Mouse (Mus musculus): ENCODE data around the gene Boc. TPM values are rescaled to one million over a fixed set of nuclear protein-coding genes. Genes with fewer than 3 reads are reported as not detected.

Gene Boc
- not detected in 2 replicates for polyA plus RNA-seq (2012; ENCODE audit: insufficient read depth, insufficient read length, missing spikeins)

- H3K4me1 ChIP-seq (ENCODE audit: control insufficient read depth, insufficient read depth, low read length): no peaks in the 10 kb centered on the region
- H3K27ac ChIP-seq (ENCODE audit: insufficient read depth, low read depth, low read length): no peak within 1 kb of the TSS
- TF ChIP-seq CTCF (IDR thresholded peaks at IDR 0.05; ENCODE audit: low read depth, low read length) (no peak), POLR2A (IDR thresholded peaks at IDR 0.05; ENCODE audit: borderline replicate concordance, low read depth, low read length) (no peak)
- H3K4me3 ChIP-seq (ENCODE audit: insufficient read depth, low read length): peak within 1 kb of the TSS; percentile 53
These were observed at the start of gene Boc for GRCm38 (mm10) chr16:44558471-44559329. Boc (minus strand) TSS chr16:44558897.

- TF ChIP-seq CTCF (IDR thresholded peaks at IDR 0.05; ENCODE audit: low read depth, low read length): no peak
- no peak for TF ChIP-seq POLR2A (IDR thresholded peaks at IDR 0.05; ENCODE audit: borderline replicate concordance, low read depth, low read length)
- Histone ChIP-seq H3K4me3 (ENCODE audit: insufficient read depth, low read length) (no peak overlapping the region), H3K27ac (ENCODE audit: insufficient read depth, low read depth, low read length) (no peak overlapping the region), H3K4me1 (ENCODE audit: control insufficient read depth, insufficient read depth, low read length) (no peaks in the 10 kb centered on the region)
These were observed 47.9 kb upstream of the Boc start for GRCm38 (mm10) chr16:44606643-44607042.

DNA sequence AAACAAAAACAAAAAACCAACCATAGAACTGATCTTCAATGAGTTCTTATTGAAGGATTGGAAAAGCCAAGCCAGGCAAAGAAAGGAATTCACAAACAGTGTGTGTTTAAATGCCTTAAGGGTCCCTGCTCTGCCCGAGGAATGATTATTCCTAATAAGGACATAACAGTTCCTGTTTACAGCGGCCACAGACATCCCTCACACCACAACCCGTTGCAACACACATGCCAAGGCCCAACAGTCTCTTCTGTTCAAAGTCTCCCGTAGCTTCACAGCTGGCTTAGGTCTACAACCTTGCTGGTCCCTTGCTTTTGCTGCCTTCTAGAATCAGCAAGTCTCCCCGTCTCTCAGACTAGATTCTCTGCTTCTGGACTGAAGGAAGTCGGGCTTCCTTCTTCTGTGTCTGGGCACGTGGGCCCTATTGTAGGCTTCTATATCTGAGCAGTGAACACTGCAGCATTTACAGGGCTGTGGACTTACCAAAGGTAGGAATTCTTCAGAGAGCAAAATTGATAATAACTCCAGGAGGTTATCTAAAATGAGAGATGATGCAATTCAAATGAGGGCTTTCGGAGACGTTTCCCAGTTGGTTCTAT, 45.4 kb upstream of the Boc start:
- Histone ChIP-seq H3K4me3 (ENCODE audit: insufficient read depth, low read length) (no peak overlapping the region), H3K4me1 (ENCODE audit: control insufficient read depth, insufficient read depth, low read length) (no peaks in the 10 kb centered on the region), H3K27ac (ENCODE audit: insufficient read depth, low read depth, low read length) (no peak overlapping the region)
- TF ChIP-seq POLR2A (IDR thresholded peaks at IDR 0.05; ENCODE audit: borderline replicate concordance, low read depth, low read length): no peak
- no peak for TF ChIP-seq CTCF (IDR thresholded peaks at IDR 0.05; ENCODE audit: low read depth, low read length)

- no peak overlapping the region for H3K27ac ChIP-seq (ENCODE audit: insufficient read depth, low read depth, low read length)
- TF ChIP-seq CTCF (IDR thresholded peaks at IDR 0.05; ENCODE audit: low read depth, low read length): no peak
- no peaks in the 10 kb centered on the region for H3K4me1 ChIP-seq (ENCODE audit: control insufficient read depth, insufficient read depth, low read length)
- no peak overlapping the region for H3K4me3 ChIP-seq (ENCODE audit: insufficient read depth, low read length)
These were observed 43.5 kb upstream of the Boc start for GRCm38 (mm10) chr16:44601999-44602794.

GRCm38 (mm10) chr16:44601182-44601581, 42.5 kb upstream of the Boc start:
- Histone ChIP-seq H3K4me1 (ENCODE audit: control insufficient read depth, insufficient read depth, low read length) (no peaks in the 10 kb centered on the region), H3K27ac (ENCODE audit: insufficient read depth, low read depth, low read length) (no peak overlapping the region), H3K4me3 (ENCODE audit: insufficient read depth, low read length) (no peak overlapping the region)
- TF ChIP-seq CTCF (IDR thresholded peaks at IDR 0.05; ENCODE audit: low read depth, low read length) (no peak), POLR2A (IDR thresholded peaks at IDR 0.05; ENCODE audit: borderline replicate concordance, low read depth, low read length) (no peak)

DNA sequence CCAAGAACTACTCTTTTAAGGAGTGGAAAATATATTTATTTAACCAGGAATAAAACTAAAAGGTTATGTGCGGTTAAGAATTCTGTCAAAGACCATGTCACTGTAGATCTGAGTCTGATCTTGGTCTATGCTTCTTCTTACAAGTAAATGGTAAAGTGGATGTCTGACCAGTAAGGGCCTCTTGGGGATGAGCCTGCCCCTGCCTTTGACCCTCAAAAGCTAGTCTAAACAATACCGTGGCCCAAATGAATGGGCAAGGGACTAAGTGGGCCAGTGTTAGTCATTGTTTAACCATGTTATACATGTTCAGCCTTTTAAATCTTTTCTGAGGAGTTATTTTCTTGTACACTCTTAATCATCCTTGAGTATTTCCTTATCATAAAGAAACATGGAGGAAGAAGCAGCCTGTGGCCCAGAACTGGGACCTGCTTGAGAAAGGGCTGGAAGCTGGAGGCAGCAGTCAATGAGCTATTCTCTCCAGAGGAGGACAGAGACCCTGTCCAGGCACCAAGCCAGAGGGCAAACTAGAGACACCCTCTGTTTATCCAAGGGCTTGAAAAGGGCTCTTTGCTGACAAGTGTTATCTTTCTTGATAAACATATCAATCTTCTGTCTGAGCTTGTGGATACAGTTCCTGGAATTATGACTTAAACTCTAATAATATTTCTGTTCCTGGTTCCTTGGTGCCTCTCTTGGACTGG, 38.6 kb upstream of the Boc start:
- no peak overlapping the region for H3K27ac ChIP-seq (ENCODE audit: insufficient read depth, low read depth, low read length)
- TF ChIP-seq CTCF (IDR thresholded peaks at IDR 0.05; ENCODE audit: low read depth, low read length) (no peak), POLR2A (IDR thresholded peaks at IDR 0.05; ENCODE audit: borderline replicate concordance, low read depth, low read length) (no peak)
- no peak overlapping the region for H3K4me3 ChIP-seq (ENCODE audit: insufficient read depth, low read length)
- H3K4me1 ChIP-seq (ENCODE audit: control insufficient read depth, insufficient read depth, low read length): no peaks in the 10 kb centered on the region

DNA sequence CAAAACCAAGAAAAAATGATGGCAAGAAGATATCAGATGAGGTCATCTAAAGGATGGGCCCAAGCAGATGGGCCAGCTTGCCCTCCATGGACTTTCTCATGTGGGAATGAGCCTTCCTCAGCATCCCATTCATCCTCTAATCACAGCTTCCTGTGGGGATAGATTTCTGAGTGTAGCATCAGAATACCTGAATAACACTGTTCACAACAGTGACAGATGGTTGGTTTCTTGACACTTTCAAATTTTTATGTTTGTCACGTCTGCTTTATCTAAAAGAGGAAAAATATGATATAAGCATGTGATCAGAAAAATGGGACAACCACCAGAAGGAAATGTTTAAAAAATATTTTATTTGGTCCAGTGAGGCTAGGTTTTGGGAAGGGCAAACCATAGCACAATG, 30.8 kb upstream of the Boc start:
- TF ChIP-seq CTCF (IDR thresholded peaks at IDR 0.05; ENCODE audit: low read depth, low read length): no peak
- no peak for TF ChIP-seq POLR2A (IDR thresholded peaks at IDR 0.05; ENCODE audit: borderline replicate concordance, low read depth, low read length)
- no peak overlapping the region for H3K27ac ChIP-seq (ENCODE audit: insufficient read depth, low read depth, low read length)
- H3K4me1 ChIP-seq (ENCODE audit: control insufficient read depth, insufficient read depth, low read length): no peaks in the 10 kb centered on the region
- H3K4me3 ChIP-seq (ENCODE audit: insufficient read depth, low read length): no peak overlapping the region

- H3K4me3 ChIP-seq (ENCODE audit: insufficient read depth, low read length): no peak overlapping the region
- no peak overlapping the region for H3K27ac ChIP-seq (ENCODE audit: insufficient read depth, low read depth, low read length)
- no peak for TF ChIP-seq POLR2A (IDR thresholded peaks at IDR 0.05; ENCODE audit: borderline replicate concordance, low read depth, low read length)
- TF ChIP-seq CTCF (IDR thresholded peaks at IDR 0.05; ENCODE audit: low read depth, low read length): no peak
- H3K4me1 ChIP-seq (ENCODE audit: control insufficient read depth, insufficient read depth, low read length): no peaks in the 10 kb centered on the region
These were observed 20.8 kb upstream of the Boc start for GRCm38 (mm10) chr16:44579421-44580024.

DNA sequence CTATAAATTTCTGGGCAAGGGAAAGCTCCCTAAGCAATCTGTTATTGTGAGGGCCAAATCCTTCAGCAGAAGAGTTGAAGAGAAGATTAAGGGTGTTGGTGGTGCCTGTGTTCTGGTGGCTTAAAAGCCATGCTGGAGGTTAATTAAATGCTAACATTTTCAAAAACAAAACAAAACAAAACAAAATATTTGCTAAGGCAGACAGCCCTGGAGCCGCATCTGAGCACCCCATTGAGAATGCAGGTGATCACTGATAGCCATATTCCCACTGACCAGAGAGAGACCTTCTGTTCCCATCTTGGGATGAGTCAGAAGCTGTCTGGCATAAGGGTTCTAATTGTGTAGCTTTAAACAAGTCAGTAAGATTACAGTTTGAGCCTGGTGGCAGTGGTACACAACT, 19.9 kb upstream of the Boc start:
- H3K4me3 ChIP-seq (ENCODE audit: insufficient read depth, low read length): no peak overlapping the region
- no peak overlapping the region for H3K27ac ChIP-seq (ENCODE audit: insufficient read depth, low read depth, low read length)
- no peaks in the 10 kb centered on the region for H3K4me1 ChIP-seq (ENCODE audit: control insufficient read depth, insufficient read depth, low read length)
- TF ChIP-seq POLR2A (IDR thresholded peaks at IDR 0.05; ENCODE audit: borderline replicate concordance, low read depth, low read length) (no peak), CTCF (IDR thresholded peaks at IDR 0.05; ENCODE audit: low read depth, low read length) (no peak)

All from bone marrow macrophage, adult 2 months (primary cell).